Comparison of ENCODE assay signal across 28 mouse cellular contexts in the genomic region with DNA sequence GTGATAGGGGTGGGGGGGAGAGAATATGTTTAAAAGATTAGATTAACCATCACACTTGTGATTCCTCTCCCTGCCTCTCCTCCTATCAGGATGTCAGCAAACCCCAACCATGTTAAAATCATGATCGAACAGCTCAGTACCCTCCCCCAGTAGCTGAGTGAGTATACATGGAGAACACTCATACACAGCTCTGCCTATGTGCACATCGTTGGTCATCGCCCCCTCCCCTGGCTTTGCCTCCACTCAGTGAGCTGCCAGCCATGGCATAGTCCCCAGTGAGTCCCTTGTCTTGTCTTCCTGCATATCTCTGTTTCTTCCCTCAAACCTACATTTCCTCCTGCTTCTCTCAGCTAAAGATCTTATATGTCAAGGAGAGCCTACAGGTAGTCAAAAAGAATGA. TPM values are rescaled to one million over a fixed set of nuclear protein-coding genes. Genes with fewer than 3 reads are reported as not detected.
"Had no signal": no experiment of that assay in that cellular context is flagged by ENCODE, and none has a peak within 500 bp of the region (broad histone marks: within the 10 kb centered on the region; RNA-seq: fewer than 3 reads in every experiment).

No protein-coding gene starts in this region.

- H3K4me3 ChIP-seq: embryonic facial prominence, embryonic 10.5 days; embryonic facial prominence, embryonic 12.5 days; embryonic facial prominence, embryonic 13.5 days; embryonic facial prominence, embryonic 15.5 days; erythroblast, embryonic 14.5 days; forebrain, embryonic 10.5 days; forebrain, embryonic 12.5 days; forebrain, embryonic 13.5 days; forebrain, embryonic 15.5 days; gastrocnemius, adult 2 months; heart, adult 2 months had no signal

- H3K9ac ChIP-seq: embryonic facial prominence, embryonic 12.5 days; embryonic facial prominence, embryonic 13.5 days; embryonic facial prominence, embryonic 15.5 days; forebrain, embryonic 12.5 days; forebrain, embryonic 13.5 days; forebrain, embryonic 15.5 days; forebrain, postnatal 0 days had no signal

- H3K27me3 ChIP-seq: embryonic facial prominence, embryonic 12.5 days; embryonic facial prominence, embryonic 13.5 days; embryonic facial prominence, embryonic 15.5 days; forebrain, embryonic 12.5 days; forebrain, embryonic 13.5 days; forebrain, embryonic 15.5 days had no signal

- H3K4me1 ChIP-seq: embryonic facial prominence, embryonic 13.5 days; embryonic facial prominence, embryonic 15.5 days; forebrain, embryonic 12.5 days; forebrain, embryonic 13.5 days; forebrain, embryonic 15.5 days had no signal

- H3K4me2 ChIP-seq: embryonic facial prominence, embryonic 12.5 days; embryonic facial prominence, embryonic 13.5 days; embryonic facial prominence, embryonic 15.5 days; forebrain, embryonic 12.5 days; forebrain, embryonic 13.5 days; forebrain, embryonic 15.5 days had no signal

- H3K27ac ChIP-seq: embryonic facial prominence, embryonic 10.5 days; embryonic facial prominence, embryonic 12.5 days; embryonic facial prominence, embryonic 13.5 days; embryonic facial prominence, embryonic 15.5 days; forebrain, embryonic 10.5 days; forebrain, embryonic 12.5 days; forebrain, embryonic 13.5 days; forebrain, embryonic 15.5 days; gastrocnemius, adult 2 months; heart, adult 2 months had no signal

- DNase-seq: cerebellum, adult 2 months; cerebellum, adult 8-10 months; cerebellum, adult 9-10 months; cerebellum, adult 9-11 months; cerebellum, postnatal 10 days; cerebellum, postnatal 14 days; cerebellum, postnatal 25 days; cerebellum, postnatal 36 days; embryo, embryonic 11 days; forebrain, postnatal 0 days; gastrocnemius, adult 2 months; gastrocnemius, postnatal 10 days; gastrocnemius, postnatal 14 days; gastrocnemius, postnatal 25 days; gastrocnemius, postnatal 36 days; heart, adult 18-20 months; heart, adult 2 months had no signal

- H3K36me3 ChIP-seq: embryonic facial prominence, embryonic 10.5 days; embryonic facial prominence, embryonic 12.5 days; embryonic facial prominence, embryonic 13.5 days; embryonic facial prominence, embryonic 15.5 days; forebrain, embryonic 10.5 days; forebrain, embryonic 12.5 days; forebrain, embryonic 15.5 days had no signal

- H3K9me3 ChIP-seq: embryonic facial prominence, embryonic 10.5 days; embryonic facial prominence, embryonic 12.5 days; embryonic facial prominence, embryonic 13.5 days; embryonic facial prominence, embryonic 15.5 days; forebrain, embryonic 10.5 days; forebrain, embryonic 12.5 days; forebrain, embryonic 13.5 days; forebrain, embryonic 15.5 days had no signal

- ATAC-seq: forebrain, embryonic 13.5 days; forebrain, embryonic 14.5 days; forebrain, embryonic 15.5 days; forebrain, embryonic 16.5 days; forebrain, postnatal 0 days had no signal

RNA-seq across cellular contexts. Expression of a gene that starts 36.5 kb away (rescaled TPM):
- polyA plus RNA-seq: erythroblast, embryonic 14.5 days had no signal
